Mouse (Mus musculus): ENCODE data around the gene Apoc3.

GRCm38 (mm10) chr9:46224945-46225660 lies 10.3 kb downstream of the Apoc3 start:
- TF ChIP-seq CTCF (conservative IDR thresholded peaks at IDR 0.05 in 1 of 2, IDR thresholded peaks at IDR 0.05 in 1 of 2; ENCODE audit: low read depth in 2 of 2, low read length in 2 of 2) (no peak), JUN (IDR thresholded peaks at IDR 0.05; ENCODE audit: insufficient read depth, low read depth, low read length) (no peak), MAZ (IDR thresholded peaks at IDR 0.05; ENCODE audit: low read depth, low read length) (no peak), SIN3A (IDR thresholded peaks at IDR 0.05; ENCODE audit: low read length) (no peak), ELF1 (IDR thresholded peaks at IDR 0.05; ENCODE audit: low read depth, low read length) (no peak), EP300 (IDR thresholded peaks at IDR 0.05; ENCODE audit: low read length) (no peak)

All from CH12.LX (cell line).